Mouse (Mus musculus): ENCODE measurements around the gene Bend4. TPM values are rescaled to one million over a fixed set of nuclear protein-coding genes. Genes with fewer than 3 reads are reported as not detected.

The Bend4 gene
- total and polyA plus RNA-seq, 2 experiments from 2014 or later = 5.8 to 11.2 TPM

DNA sequence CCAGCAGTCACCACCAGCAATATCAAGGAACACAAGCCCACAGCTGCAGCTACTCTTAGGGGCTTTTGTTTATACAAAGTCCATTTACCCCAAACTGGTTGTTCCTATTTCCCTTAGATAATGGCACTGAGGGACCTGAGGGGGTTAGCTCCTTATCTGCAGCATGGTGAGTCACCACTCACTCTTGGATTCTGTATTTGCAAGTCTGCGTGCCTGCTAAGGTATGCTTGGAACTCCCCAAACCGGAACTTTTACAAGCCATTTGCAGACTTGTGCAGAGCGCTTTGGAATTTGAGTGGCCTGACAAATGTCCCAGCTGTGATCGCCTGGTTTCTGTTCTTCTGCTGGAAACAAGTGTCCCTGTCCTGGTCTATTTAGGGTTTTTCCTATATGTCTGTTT is 17.7 kb downstream of the Bend4 start:
- H3K27ac ChIP-seq (ENCODE audit: low read depth) = peak overlapping the region; percentile 85
- 9% methylated on average over 4 of the region's 4 CpGs for WGBS
- H3K36me3 ChIP-seq (replicated peaks; ENCODE audit: control insufficient read depth, insufficient read depth, low read length) = peaks cover 13% of the 10 kb centered on the region; the same call in 1 of the 2 replicates
- peak overlapping the region; percentile 37; the same call in 1 of the 2 replicates for H3K4me2 ChIP-seq (ENCODE audit: low read depth, low read length)
- DNase-seq (ENCODE audit: low spot score) (peak; percentile 82), ATAC-seq (ENCODE audit: insufficient read depth, low read depth) (peak; percentile 76)
- H3K9ac ChIP-seq (replicated peaks; ENCODE audit: low read depth, low read length) = no peak overlapping the region; the same call in 1 of the 2 replicates
- H3K4me3 ChIP-seq (ENCODE audit: low read depth, low read length) = no peak overlapping the region
- H3K4me1 ChIP-seq (ENCODE audit: control insufficient read depth, insufficient read depth) = peaks cover 29% of the 10 kb centered on the region
- no peak for TF ChIP-seq EP300 (IDR thresholded peaks at IDR 0.05; ENCODE audit: low read depth)
- no peak for TF ChIP-seq CTCF (IDR thresholded peaks at IDR 0.05; ENCODE audit: low read depth)
- H3K9me3 ChIP-seq (replicated peaks; ENCODE audit: control insufficient read depth, low read length) = no peaks in the 10 kb centered on the region
- no peaks in the 10 kb centered on the region for H3K27me3 ChIP-seq (ENCODE audit: control insufficient read depth, insufficient read depth, low read length)

DNA sequence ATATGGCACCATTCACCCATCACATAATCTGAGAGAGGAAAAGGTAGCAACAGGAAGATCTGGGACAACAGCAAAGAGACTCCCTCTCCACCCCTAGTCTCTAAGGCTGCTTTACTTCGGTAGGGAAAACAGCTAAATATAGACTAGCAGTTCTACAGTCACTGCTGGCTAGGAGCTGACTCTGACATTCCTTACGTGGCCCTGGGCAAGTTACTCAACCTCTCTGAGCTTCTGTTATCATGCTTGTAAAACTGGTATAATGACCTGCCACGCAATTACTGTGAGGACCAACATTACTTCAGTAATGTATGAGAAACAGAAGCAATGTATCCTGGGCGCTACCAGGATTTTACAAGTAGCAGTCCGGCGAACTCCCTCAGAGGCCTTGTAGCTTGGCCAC is 19.7 kb downstream of the Bend4 start:
- H3K4me2 ChIP-seq (ENCODE audit: low read depth, low read length) = no peak overlapping the region
- H3K36me3 ChIP-seq (replicated peaks; ENCODE audit: control insufficient read depth, insufficient read depth, low read length) = 0 out of 2 replicates have a peak, but pooled peaks cover 6% of the 10 kb centered on the region
- ATAC-seq (ENCODE audit: insufficient read depth, low read depth) (peak; percentile 50; the same call in 1 of the 2 replicates), DNase-seq (ENCODE audit: low spot score) (peak; percentile 68)
- no peak overlapping the region for H3K4me3 ChIP-seq (ENCODE audit: low read depth, low read length)
- TF ChIP-seq CTCF (IDR thresholded peaks at IDR 0.05; ENCODE audit: low read depth) (no peak), EP300 (IDR thresholded peaks at IDR 0.05; ENCODE audit: low read depth) (no peak)
- 48% methylated on average over 6 of the region's 6 CpGs for WGBS
- H3K4me1 ChIP-seq (ENCODE audit: control insufficient read depth, insufficient read depth) = peaks cover 29% of the 10 kb centered on the region
- no peak overlapping the region for H3K9ac ChIP-seq (replicated peaks; ENCODE audit: low read depth, low read length)
- no peaks in the 10 kb centered on the region for H3K9me3 ChIP-seq (replicated peaks; ENCODE audit: control insufficient read depth, low read length)
- peak overlapping the region; percentile 74 for H3K27ac ChIP-seq (ENCODE audit: low read depth)
- H3K27me3 ChIP-seq (ENCODE audit: control insufficient read depth, insufficient read depth, low read length) = no peaks in the 10 kb centered on the region

DNA sequence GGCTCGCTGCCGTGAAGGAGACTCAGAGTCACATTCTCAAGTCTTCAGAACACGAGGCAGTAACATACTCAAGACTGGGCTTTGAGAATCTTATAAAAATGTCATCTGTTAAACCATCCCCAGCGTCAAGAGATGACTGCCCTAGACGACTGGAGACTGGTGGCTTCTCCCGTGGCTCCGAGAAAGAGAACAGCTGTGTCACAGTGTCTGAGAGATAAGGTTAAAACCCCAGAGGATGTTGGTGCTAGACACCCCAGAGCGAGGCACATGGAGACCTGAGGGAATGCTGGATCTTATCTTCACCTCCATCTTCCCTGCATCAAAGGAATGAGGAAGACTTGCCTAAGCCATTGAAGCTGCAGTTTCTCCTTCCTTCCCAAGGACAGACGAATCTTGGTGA is 23.2 kb downstream of the Bend4 start:
- no peaks in the 10 kb centered on the region for H3K27me3 ChIP-seq (ENCODE audit: control insufficient read depth, insufficient read depth, low read length)
- H3K36me3 ChIP-seq (replicated peaks; ENCODE audit: control insufficient read depth, insufficient read depth, low read length) = peaks cover 12% of the 10 kb centered on the region; the same call in 1 of the 2 replicates
- no peak overlapping the region for H3K4me2 ChIP-seq (ENCODE audit: low read depth, low read length)
- H3K4me1 ChIP-seq (ENCODE audit: control insufficient read depth, insufficient read depth) = peaks cover 19% of the 10 kb centered on the region
- TF ChIP-seq EP300 (IDR thresholded peaks at IDR 0.05; ENCODE audit: low read depth) (no peak), CTCF (IDR thresholded peaks at IDR 0.05; ENCODE audit: low read depth) (no peak)
- ATAC-seq (ENCODE audit: insufficient read depth, low read depth) (no peak), DNase-seq (ENCODE audit: low spot score) (no peak)
- H3K27ac ChIP-seq (ENCODE audit: low read depth) = no peak overlapping the region
- 50% methylated on average over 9 of the region's 9 CpGs for WGBS
- H3K9ac ChIP-seq (replicated peaks; ENCODE audit: low read depth, low read length) = no peak overlapping the region
- H3K9me3 ChIP-seq (replicated peaks; ENCODE audit: control insufficient read depth, low read length) = no peaks in the 10 kb centered on the region
- H3K4me3 ChIP-seq (ENCODE audit: low read depth, low read length) = no peak overlapping the region

DNA sequence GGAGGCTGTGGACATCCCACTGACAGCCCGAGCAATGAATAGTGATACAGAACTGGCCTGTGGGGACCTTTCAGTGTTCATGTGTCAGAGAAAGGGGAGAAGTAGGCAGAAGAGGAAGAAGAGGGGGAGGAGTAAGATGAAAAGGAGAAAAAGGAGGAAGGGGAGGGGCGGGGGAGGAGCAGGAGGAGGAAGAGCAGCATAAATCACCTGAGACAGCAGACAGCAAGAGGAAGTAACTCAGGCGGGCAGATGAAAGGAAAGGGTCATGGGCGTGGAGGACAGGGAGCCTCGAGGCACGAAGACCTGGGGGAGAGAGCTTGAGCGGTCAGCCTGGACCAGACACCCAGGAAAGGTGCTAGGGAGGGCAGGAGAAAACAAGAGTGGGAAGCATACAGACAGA is 23.7 kb downstream of the Bend4 start:
- no peak overlapping the region for H3K4me2 ChIP-seq (ENCODE audit: low read depth, low read length)
- TF ChIP-seq CTCF (IDR thresholded peaks at IDR 0.05; ENCODE audit: low read depth) (no peak), EP300 (IDR thresholded peaks at IDR 0.05; ENCODE audit: low read depth) (no peak)
- ATAC-seq (ENCODE audit: insufficient read depth, low read depth) (no peak), DNase-seq (ENCODE audit: low spot score) (no peak)
- H3K4me3 ChIP-seq (ENCODE audit: low read depth, low read length) = no peak overlapping the region
- no peaks in the 10 kb centered on the region for H3K9me3 ChIP-seq (replicated peaks; ENCODE audit: control insufficient read depth, low read length)
- H3K27ac ChIP-seq (ENCODE audit: low read depth) = no peak overlapping the region
- no peaks in the 10 kb centered on the region for H3K27me3 ChIP-seq (ENCODE audit: control insufficient read depth, insufficient read depth, low read length)
- H3K4me1 ChIP-seq (ENCODE audit: control insufficient read depth, insufficient read depth) = peaks cover 13% of the 10 kb centered on the region
- no peak overlapping the region for H3K9ac ChIP-seq (replicated peaks; ENCODE audit: low read depth, low read length)
- peaks cover 17% of the 10 kb centered on the region; the same call in 1 of the 2 replicates for H3K36me3 ChIP-seq (replicated peaks; ENCODE audit: control insufficient read depth, insufficient read depth, low read length)
- 76% methylated on average over 7 of the region's 7 CpGs for WGBS

DNA sequence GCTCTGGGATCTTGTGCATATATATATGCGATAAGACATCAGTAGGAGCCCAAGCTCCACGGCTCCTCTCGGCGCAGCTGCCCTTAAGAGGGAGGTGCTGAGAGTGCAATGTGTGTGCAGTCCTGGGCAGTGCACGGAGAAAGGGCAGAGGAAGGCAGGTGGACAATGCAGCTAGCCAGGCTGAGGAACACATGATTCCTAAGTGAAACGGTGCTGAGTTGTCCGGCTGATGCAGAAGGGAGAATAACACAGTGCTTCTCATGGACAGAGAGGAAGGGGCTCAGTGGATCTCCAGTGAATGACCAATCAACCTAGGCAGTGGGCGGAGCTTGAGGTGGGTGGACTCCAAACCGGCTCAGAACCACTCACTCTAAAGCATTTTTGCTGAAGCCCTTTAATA is 26.5 kb downstream of the Bend4 start:
- TF ChIP-seq CTCF (IDR thresholded peaks at IDR 0.05; ENCODE audit: low read depth) (no peak), EP300 (IDR thresholded peaks at IDR 0.05; ENCODE audit: low read depth) (no peak)
- Histone ChIP-seq H3K4me1 (ENCODE audit: control insufficient read depth, insufficient read depth) (no peaks in the 10 kb centered on the region), H3K36me3 (replicated peaks; ENCODE audit: control insufficient read depth, insufficient read depth, low read length) (peaks cover 42% of the 10 kb centered on the region; the same call in 1 of the 2 replicates), H3K27me3 (ENCODE audit: control insufficient read depth, insufficient read depth, low read length) (no peaks in the 10 kb centered on the region), H3K4me2 (ENCODE audit: low read depth, low read length) (no peak overlapping the region), H3K9ac (replicated peaks; ENCODE audit: low read depth, low read length) (no peak overlapping the region), H3K27ac (ENCODE audit: low read depth) (no peak overlapping the region), H3K4me3 (ENCODE audit: low read depth, low read length) (no peak overlapping the region), H3K9me3 (replicated peaks; ENCODE audit: control insufficient read depth, low read length) (no peaks in the 10 kb centered on the region)
- ATAC-seq (ENCODE audit: insufficient read depth, low read depth) = no peak
- 76% methylated on average over 9 of the region's 9 CpGs for WGBS
- no peak for DNase-seq (ENCODE audit: low spot score)

Data from heart, postnatal 0 days (tissue).